ENCODE assay signal across 9 mouse cellular contexts in the genomic region with DNA sequence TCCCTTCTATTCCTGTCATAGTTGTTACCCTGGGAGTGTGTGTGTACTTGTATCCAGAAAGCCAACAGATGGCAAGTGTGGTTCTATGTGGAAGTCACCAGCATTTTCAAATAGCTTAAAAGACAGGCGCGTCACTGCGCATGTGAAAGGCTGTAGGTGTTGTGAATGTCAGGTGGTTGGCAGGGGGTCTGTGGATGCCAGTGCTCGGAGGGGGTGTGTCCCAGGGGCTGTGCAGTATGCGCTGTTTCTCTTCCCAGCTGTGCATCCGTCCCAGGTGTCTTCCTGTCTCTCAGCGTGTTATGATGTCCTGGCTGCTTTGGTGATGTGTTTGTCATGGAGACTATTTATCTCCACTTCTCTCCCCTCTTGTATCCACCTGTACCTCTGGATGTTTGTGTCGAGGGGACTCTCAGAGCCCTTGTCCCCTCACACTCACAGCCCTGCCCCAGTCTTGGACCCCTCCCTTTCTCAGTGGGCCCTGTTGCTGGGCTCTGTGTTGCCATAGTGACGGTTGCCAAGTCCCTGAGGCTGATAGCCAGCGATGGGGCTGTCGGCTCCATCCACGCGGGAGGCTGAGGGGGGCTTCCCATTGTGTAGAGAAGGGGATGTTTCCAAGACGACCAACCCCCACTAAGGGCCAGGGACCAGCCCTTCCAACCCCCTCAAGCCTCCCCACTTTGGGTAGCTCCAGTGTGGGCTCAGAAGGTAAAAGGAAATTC. TPM values are rescaled to one million over a fixed set of nuclear protein-coding genes. Genes with fewer than 3 reads are reported as not detected.
DNase-seq lines count a peak whose midpoint lies in the region; ATAC-seq and TF ChIP-seq lines count a peak whose summit lies in the region.
"Had no signal": no experiment of that assay in that cellular context is flagged by ENCODE, and none has a peak within 500 bp of the region (broad histone marks: within the 10 kb centered on the region; RNA-seq: fewer than 3 reads in every experiment).

No protein-coding gene starts in this region.

- peaks cover 93% of the 10 kb centered on the region for H3K4me1 ChIP-seq in E14TG2a.4 (replicated peaks; ENCODE audit: low read depth, low read length)
- H3K4me1 ChIP-seq in hindbrain, embryonic 16.5 days (ENCODE audit: control insufficient read depth, insufficient read depth, low read depth, low read length), result peaks cover 59% of the 10 kb centered on the region
- peaks cover 63% of the 10 kb centered on the region for H3K4me1 ChIP-seq in midbrain, embryonic 16.5 days (ENCODE audit: control insufficient read depth, insufficient read depth, low read length)
- no peaks in the 10 kb centered on the region; the same call in 1 of the 2 replicates for H3K4me1 ChIP-seq in cerebellum, adult 2 months (ENCODE audit: control insufficient read depth, insufficient read depth, low read length)

- TF ChIP-seq CTCF in E14TG2a.4 (conservative IDR thresholded peaks at IDR 0.05; ENCODE audit: low read length), result no peak
- no peak for TF ChIP-seq CTCF in cerebellum, adult 2 months (IDR thresholded peaks at IDR 0.05; ENCODE audit: borderline replicate concordance, insufficient read depth, low read depth, low read length)

- peak overlapping the region; percentile 74 for H3K27ac ChIP-seq in hindbrain, embryonic 16.5 days (ENCODE audit: low read depth, low read length)
- H3K27ac ChIP-seq in midbrain, embryonic 16.5 days (ENCODE audit: low read length), result peak overlapping the region; percentile 91
- H3K27ac ChIP-seq in cerebellum, adult 2 months (ENCODE audit: insufficient read depth, low read length), result no peak overlapping the region

- ATAC-seq in hindbrain, embryonic 16.5 days, result peak; percentile 80
- ATAC-seq in midbrain, embryonic 16.5 days, result peak; percentile 85
- ATAC-seq: Patski had no signal

- peak overlapping the region; percentile 17; the same call in 1 of the 2 replicates for H3K4me3 ChIP-seq in E14TG2a.4 (replicated peaks; ENCODE audit: low read length)
- H3K4me3 ChIP-seq in hindbrain, embryonic 16.5 days (ENCODE audit: low read length), result no peak overlapping the region
- H3K4me3 ChIP-seq in midbrain, embryonic 16.5 days (ENCODE audit: low read depth, low read length), result peak overlapping the region; percentile 7; the same call in 1 of the 2 replicates
- H3K4me3 ChIP-seq in cerebellum, adult 2 months (replicated peaks; ENCODE audit: insufficient read depth, low read depth, low read length), result no peak overlapping the region

- H3K27me3 ChIP-seq in E14TG2a.4 (ENCODE audit: insufficient read depth, low read length), result peaks cover 7% of the 10 kb centered on the region; the same call in 1 of the 2 replicates
- H3K27me3 ChIP-seq in hindbrain, embryonic 16.5 days (replicated peaks; ENCODE audit: control insufficient read depth, insufficient read depth, low read length), result no peaks in the 10 kb centered on the region
- H3K27me3 ChIP-seq in midbrain, embryonic 16.5 days (ENCODE audit: control insufficient read depth, insufficient read depth, low read depth, low read length), result no peaks in the 10 kb centered on the region
- H3K27me3 ChIP-seq in cerebellum, adult 2 months (ENCODE audit: control insufficient read depth, insufficient read depth, low read length), result no peaks in the 10 kb centered on the region; the same call in 1 of the 2 replicates
- H3K27me3 ChIP-seq: Patski had no signal

- DNase-seq in embryo, embryonic 9.5 days (ENCODE audit: extremely low spot score), result peak; percentile 88
- no peak for DNase-seq in urinary bladder, adult 2 months (ENCODE audit: low spot score)
- DNase-seq in cerebellum, adult 2 months, result no peak
- no peak for DNase-seq in gastrocnemius, postnatal 25 days
- no peak for DNase-seq in Muller cell, postnatal 12 days (ENCODE audit: inconsistent ontology term)

- peak overlapping the region; percentile 1 for H3K9ac ChIP-seq in hindbrain, embryonic 16.5 days (ENCODE audit: low read depth, low read length)
- peak overlapping the region; percentile 59 for H3K9ac ChIP-seq in midbrain, embryonic 16.5 days (ENCODE audit: low read depth, low read length)

- H3K36me3 ChIP-seq in E14TG2a.4 (ENCODE audit: insufficient read depth, low read length), result no peaks in the 10 kb centered on the region
- peaks cover 3% of the 10 kb centered on the region; the same call in 1 of the 2 replicates for H3K36me3 ChIP-seq in hindbrain, embryonic 16.5 days (ENCODE audit: control insufficient read depth, insufficient read depth, low read length)
- no peaks in the 10 kb centered on the region for H3K36me3 ChIP-seq in midbrain, embryonic 16.5 days (ENCODE audit: control insufficient read depth, insufficient read depth, low read length)

- 6% methylated on average over 14 of the region's 14 CpGs for WGBS in hindbrain, embryonic 16.5 days
- 3% methylated on average over 14 of the region's 14 CpGs for WGBS in midbrain, embryonic 16.5 days
- WGBS in cerebellum, adult 2 months, result 9% methylated on average over 14 of the region's 14 CpGs

- no peak for TF ChIP-seq POLR2A in cerebellum, adult 2 months (IDR thresholded peaks at IDR 0.05; ENCODE audit: borderline replicate concordance, insufficient read depth, low read length)

- peak overlapping the region; percentile 38 for H3K4me2 ChIP-seq in hindbrain, embryonic 16.5 days (ENCODE audit: low read length)
- H3K4me2 ChIP-seq in midbrain, embryonic 16.5 days (ENCODE audit: low read length), result peak overlapping the region; percentile 48

- H3K9me3 ChIP-seq in E14TG2a.4 (ENCODE audit: low read length), result no peaks in the 10 kb centered on the region
- no peaks in the 10 kb centered on the region for H3K9me3 ChIP-seq in hindbrain, embryonic 16.5 days (ENCODE audit: control insufficient read depth, low read length)
- no peaks in the 10 kb centered on the region for H3K9me3 ChIP-seq in midbrain, embryonic 16.5 days (replicated peaks; ENCODE audit: control insufficient read depth, low read length, poor library complexity, severe bottlenecking)

RNA-seq across cellular contexts. Expression of gene Dnah2, which starts 3.9 kb away (rescaled TPM):
- polyA plus RNA-seq in hindbrain, embryonic 16.5 days (2015; fragmentation: Nextera tagmentation; extraction: Ambion mirVana), result 3.0 and 4.0 TPM in 2 replicates
- polyA plus RNA-seq in midbrain, embryonic 16.5 days (2015; fragmentation: Nextera tagmentation; extraction: Ambion mirVana), result 4.4 and 5.1 TPM in 2 replicates
- 0.19 and 0.22 TPM in 2 replicates for polyA plus RNA-seq in urinary bladder, adult 2 months (2012; rRNA removed)
- 0.55 and 0.69 TPM in 2 replicates for polyA plus RNA-seq in cerebellum, adult 2 months (2012; rRNA removed)
- total RNA-seq in gastrocnemius, postnatal 25 days (2021), result under 1 TPM; 0.03 to 0.48 TPM

RNA-seq across cellular contexts. Expression of gene Efnb3, which starts 7.2 kb away (rescaled TPM):
- polyA plus RNA-seq in hindbrain, embryonic 16.5 days (2015; fragmentation: Nextera tagmentation; extraction: Ambion mirVana), result 104 and 132 TPM in 2 replicates
- polyA plus RNA-seq in midbrain, embryonic 16.5 days (2015; fragmentation: Nextera tagmentation; extraction: Ambion mirVana), result 165 and 178 TPM in 2 replicates
- 0.99 and 1.1 TPM in 2 replicates for polyA plus RNA-seq in urinary bladder, adult 2 months (2012; rRNA removed)
- polyA plus RNA-seq in cerebellum, adult 2 months (2012; rRNA removed), result 84.8 and 104 TPM in 2 replicates
- under 1 TPM; 0.35 to 0.69 TPM for total RNA-seq in gastrocnemius, postnatal 25 days (2021)

RNA-seq across cellular contexts. Expression of gene Wrap53, which starts 27.3 kb away (rescaled TPM):
- polyA plus RNA-seq in hindbrain, embryonic 16.5 days (2015; fragmentation: Nextera tagmentation; extraction: Ambion mirVana), result 18.2 and 20.1 TPM in 2 replicates
- 19.2 and 20.9 TPM in 2 replicates for polyA plus RNA-seq in midbrain, embryonic 16.5 days (2015; fragmentation: Nextera tagmentation; extraction: Ambion mirVana)
- 7.2 and 7.3 TPM in 2 replicates for polyA plus RNA-seq in urinary bladder, adult 2 months (2012; rRNA removed)
- 18.6 and 18.8 TPM in 2 replicates for polyA plus RNA-seq in cerebellum, adult 2 months (2012; rRNA removed)
- 1 to 10 TPM; 3.4 to 3.7 TPM for total RNA-seq in gastrocnemius, postnatal 25 days (2021)

RNA-seq across cellular contexts. Expression of gene Trp53, which starts 27.4 kb away (rescaled TPM):
- polyA plus RNA-seq in hindbrain, embryonic 16.5 days (2015; fragmentation: Nextera tagmentation; extraction: Ambion mirVana), result 47.9 and 57.9 TPM in 2 replicates
- 48.9 and 57.3 TPM in 2 replicates for polyA plus RNA-seq in midbrain, embryonic 16.5 days (2015; fragmentation: Nextera tagmentation; extraction: Ambion mirVana)
- polyA plus RNA-seq in urinary bladder, adult 2 months (2012; rRNA removed), result 77.8 and 85.8 TPM in 2 replicates
- 34.7 and 35.6 TPM in 2 replicates for polyA plus RNA-seq in cerebellum, adult 2 months (2012; rRNA removed)
- 10 to 100 TPM; 12.2 to 12.7 TPM for total RNA-seq in gastrocnemius, postnatal 25 days (2021)

RNA-seq across cellular contexts. Expression of gene Atp1b2, which starts 53.0 kb away (rescaled TPM):
- 105 and 117 TPM in 2 replicates for polyA plus RNA-seq in hindbrain, embryonic 16.5 days (2015; fragmentation: Nextera tagmentation; extraction: Ambion mirVana)
- polyA plus RNA-seq in midbrain, embryonic 16.5 days (2015; fragmentation: Nextera tagmentation; extraction: Ambion mirVana), result 65.8 and 95.2 TPM in 2 replicates
- 23.5 and 46.2 TPM in 2 replicates for polyA plus RNA-seq in urinary bladder, adult 2 months (2012; rRNA removed)
- 890 and 950 TPM in 2 replicates for polyA plus RNA-seq in cerebellum, adult 2 months (2012; rRNA removed)
- 100 to 1,000 TPM; 365 to 378 TPM for total RNA-seq in gastrocnemius, postnatal 25 days (2021)

Comparison
In these comparisons a context has a peak if more than half of its experiments do, and no peak if none do; other contexts are left out.
1. H3K4me3 ChIP-seq: peak in E14TG2a.4 (single experiment) and midbrain, embryonic 16.5 days (single experiment); none in hindbrain, embryonic 16.5 days (single experiment) and cerebellum, adult 2 months (single experiment).
2. RNA of gene Efnb3, which starts 7.2 kb away (polyA plus RNA-seq): 165 to 178 TPM in midbrain, embryonic 16.5 days, 104 to 132 TPM in hindbrain, embryonic 16.5 days and 84.8 to 104 TPM in cerebellum, adult 2 months; 0.99 to 1.1 TPM in urinary bladder, adult 2 months; every median in the first group is over 10 times any median in the second.